Mouse (Mus musculus) intestine, postnatal 0 days (tissue): ENCODE measurements at regions not wholly inside any gene's neighbourhood (a gene's known extent, or its start where the extent isn't known, plus 50 kb on each side); places are given as distances from the start of the nearest gene placed in this dataset.

ENCODE experiments used
- ATAC-seq: fragments of 200-750 bp; cut with Nextera tagmentation; 2 replicates; pipeline ENCODE4 v1.8.0; 2017; ENCODE audit warnings: mild to moderate bottlenecking, moderate TSS enrichment, moderate library complexity
- H3K27ac ChIP-seq: fragments of 300-500 bp; sonication (generic); 2 replicates; pipeline ENCODE4 v1.5.1; 2014; ENCODE audit warnings: mild to moderate bottlenecking, low read depth, low read length, moderate library complexity
- H3K27me3 ChIP-seq: fragments of 300-500 bp; sonication (generic); replicated peaks from 2 replicates; pipeline ENCODE4 v1.6.1; 2014; ENCODE audit warnings: low read length, mixed read lengths; ENCODE audit not compliant: control insufficient read depth, insufficient read depth
- H3K36me3 ChIP-seq: fragments of 300-500 bp; sonication (generic); 2 replicates; pipeline ENCODE4 v1.6.1; 2014; ENCODE audit warnings: mild to moderate bottlenecking, moderate library complexity; ENCODE audit not compliant: control insufficient read depth, insufficient read depth
- H3K4me1 ChIP-seq: fragments of 300-500 bp; sonication (generic); replicated peaks from 2 replicates; pipeline ENCODE4 v1.6.1; 2014; ENCODE audit warnings: antibody characterized with exemption, low read length, mixed read lengths; ENCODE audit not compliant: control insufficient read depth, insufficient read depth
- H3K4me2 ChIP-seq: fragments of 300-500 bp; sonication (generic); replicated peaks from 2 replicates; pipeline ENCODE4 v1.6.1; 2014; ENCODE audit warnings: low read depth, mild to moderate bottlenecking, moderate library complexity
- H3K4me3 ChIP-seq: fragments of 300-500 bp; sonication (generic); 2 replicates; pipeline ENCODE4 v1.5.1; 2014; ENCODE audit warnings: low read depth, low read length
- H3K9ac ChIP-seq: fragments of 300-500 bp; sonication (generic); 2 replicates; pipeline ENCODE4 v1.6.1; 2014; ENCODE audit warnings: mild to moderate bottlenecking, low read depth, low read length
- H3K9me3 ChIP-seq: fragments of 300-500 bp; sonication (generic); 2 replicates; pipeline ENCODE4 v1.6.1; 2016; ENCODE audit warnings: mixed run types; ENCODE audit not compliant: control insufficient read depth
- CTCF ChIP-seq: sonication (generic); IDR thresholded peaks from 2 replicates; pipeline ENCODE4 v1.5.1; 2016; ENCODE audit warnings: low read depth, mild to moderate bottlenecking, control low read depth, antibody characterized with exemption, moderate library complexity
- WGBS: fragments of 180-500 bp; shearing (Covaris S2); extraction: QIAGEN DNeasy Blood & Tissue Kit; methylation state at CpG from one replicate; pipeline ENCODE4 v1.1.7; 2014; 5-methylcytosine and 5-hydroxymethylcytosine counted together

- Histone ChIP-seq H3K27ac (no peak overlapping the region), H3K36me3 (no peaks in the 10 kb centered on the region), H3K4me2 (no peak overlapping the region), H3K4me1 (no peaks in the 10 kb centered on the region), H3K27me3 (no peaks in the 10 kb centered on the region), H3K9ac (no peak overlapping the region), H3K9me3 (0 out of 2 replicates have a peak, but pooled peaks cover 5% of the 10 kb centered on the region), H3K4me3 (no peak overlapping the region)
- TF ChIP-seq CTCF, result no peak
- ATAC-seq, result no peak
- WGBS, result 90% methylated on average over 2 of the region's 2 CpGs
These were observed 54.9 kb upstream of the 1700066M21Rik start for GRCm38 (mm10) chr1:57322535-57322934.

GRCm38 (mm10) chr1:57323118-57323517 is 54.3 kb upstream of the 1700066M21Rik start:
- no peak overlapping the region for H3K4me3 ChIP-seq
- no peak for TF ChIP-seq CTCF
- ATAC-seq, result no peak
- 0 out of 2 replicates have a peak, but pooled peaks cover 3% of the 10 kb centered on the region for H3K9me3 ChIP-seq
- no peak overlapping the region for H3K9ac ChIP-seq
- no peaks in the 10 kb centered on the region for H3K4me1 ChIP-seq
- H3K36me3 ChIP-seq, result no peaks in the 10 kb centered on the region
- 81% methylated on average over 2 of the region's 2 CpGs for WGBS
- no peaks in the 10 kb centered on the region for H3K27me3 ChIP-seq
- no peak overlapping the region for H3K4me2 ChIP-seq
- H3K27ac ChIP-seq, result no peak overlapping the region

GRCm38 (mm10) chr1:57325585-57326165 is 51.7 kb upstream of the 1700066M21Rik start:
- 67% methylated on average over 6 of the region's 6 CpGs for WGBS
- H3K9ac ChIP-seq, result no peak overlapping the region
- H3K9me3 ChIP-seq, result no peaks in the 10 kb centered on the region
- H3K4me1 ChIP-seq, result no peaks in the 10 kb centered on the region
- no peak overlapping the region for H3K27ac ChIP-seq
- H3K4me2 ChIP-seq, result no peak overlapping the region
- no peaks in the 10 kb centered on the region for H3K36me3 ChIP-seq
- no peak for TF ChIP-seq CTCF
- no peak for ATAC-seq
- H3K4me3 ChIP-seq, result no peak overlapping the region
- H3K27me3 ChIP-seq, result no peaks in the 10 kb centered on the region
